ENCODE assay signal across 23 mouse cellular contexts in the genomic region with DNA sequence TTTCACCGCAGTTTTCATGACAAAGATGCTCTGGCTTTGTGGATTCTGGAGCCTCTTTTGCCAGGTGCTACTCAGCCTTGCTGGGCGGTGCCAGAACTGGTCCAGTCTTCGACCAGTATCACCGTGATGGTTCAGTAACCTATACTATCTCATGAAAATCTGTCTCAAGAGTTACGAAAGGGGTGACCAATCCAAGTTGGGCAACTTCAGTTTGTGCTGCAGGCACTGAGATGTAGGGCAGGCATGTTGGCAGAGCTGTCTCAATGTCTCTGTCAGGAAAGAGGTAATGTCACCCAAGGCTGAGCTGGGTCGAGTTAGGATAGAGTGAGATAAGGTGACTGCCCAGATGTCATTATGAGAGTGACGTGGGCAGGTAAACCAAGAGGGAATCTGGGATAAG. TPM values are rescaled to one million over a fixed set of nuclear protein-coding genes. Genes with fewer than 3 reads are reported as not detected.
DNase-seq lines count a peak whose midpoint lies in the region; ATAC-seq and TF ChIP-seq lines count a peak whose summit lies in the region.
"Had no signal": no experiment of that assay in that cellular context is flagged by ENCODE, and none has a peak within 500 bp of the region (broad histone marks: within the 10 kb centered on the region; RNA-seq: fewer than 3 reads in every experiment).

No protein-coding gene starts in this region.

- peak overlapping the region; percentile 24; the same call in 1 of the 2 replicates for H3K27ac ChIP-seq in gastrocnemius, adult 2 months
- H3K27ac ChIP-seq: embryonic facial prominence, embryonic 13.5 days; embryonic facial prominence, embryonic 15.5 days; forebrain, embryonic 10.5 days; forebrain, embryonic 12.5 days had no signal

- no peak for DNase-seq in gastrocnemius, adult 2 months
- DNase-seq in gastrocnemius, postnatal 10 days = no peak
- peak; percentile 51 for DNase-seq in gonadal fat pad, adult 2 months (ENCODE audit: low read depth)
- DNase-seq in right cerebral cortex, postnatal 4 days = no peak
- DNase-seq in cerebellum, adult 9-10 months = no peak
- DNase-seq in adrenal gland, adult 8-10 months = no peak
- DNase-seq: adrenal gland, postnatal 10 days; adrenal gland, postnatal 25 days; cerebellum, adult 11 months; cerebellum, adult 18-20 months; cerebellum, adult 8-10 months; cerebellum, postnatal 10 days; cerebellum, postnatal 25 days; embryo, embryonic 11 days had no signal

- TF ChIP-seq CTCF in gastrocnemius, adult 2 months (IDR thresholded peaks at IDR 0.05) = no peak

- intact Hi-C loops in gastrocnemius, adult 2 months (cut with DNase I) = no loop called here

- no peak overlapping the region for H3K4me3 ChIP-seq in gastrocnemius, adult 2 months
- H3K4me3 ChIP-seq: embryonic facial prominence, embryonic 13.5 days; embryonic facial prominence, embryonic 15.5 days; erythroblast, embryonic 14.5 days; forebrain, embryonic 10.5 days; forebrain, embryonic 12.5 days had no signal

- peak; percentile 70 for ATAC-seq in megakaryocyte, adult 5-6 weeks (ENCODE audit: poor library complexity, severe bottlenecking)
- 0 out of 2 replicates have a peak, but pooled peaks have one; percentile 6 for ATAC-seq in neutrophil, adult 5-6 weeks (ENCODE audit: extremely low read depth, insufficient number of reproducible peaks, low FRiP score, poor library complexity, severe bottlenecking)
- ATAC-seq: forebrain, embryonic 14.5 days; forebrain, embryonic 16.5 days had no signal

RNA-seq across cellular contexts. Expression of a gene that starts 5.1 kb away (rescaled TPM):
- 10 to 100 TPM; 23.1 to 25.9 TPM for total RNA-seq in gastrocnemius, adult 2 months (2021)
- total RNA-seq in gastrocnemius, postnatal 10 days (2021) = 10 to 100 TPM; 33.1 to 47.1 TPM
- polyA plus RNA-seq in gonadal fat pad, adult 2 months (2012; rRNA removed) = 8.4 and 10.0 TPM in 2 replicates
- total RNA-seq in megakaryocyte, adult 5-6 weeks (2015) = 3.9 and 4.7 TPM in 2 replicates
- 1.3 and 2.0 TPM in 2 replicates for total RNA-seq in megakaryocyte, adult 5-6 weeks (2017)
- 95.9 and 99.3 TPM in 2 replicates for total RNA-seq in neutrophil, adult 5-6 weeks (2017)
- total RNA-seq in adrenal gland, adult 8-10 months (2022) = 1 to 10 TPM; 3.6 to 6.8 (median 5.2) TPM
- polyA plus RNA-seq: erythroblast, embryonic 14.5 days had no signal

RNA-seq across cellular contexts. Expression of a gene that starts 10.7 kb away (rescaled TPM):
- 1 to 10 TPM; 6.7 to 6.8 TPM for total RNA-seq in gastrocnemius, adult 2 months (2021)
- 1 to 10 TPM; 3.2 to 3.8 TPM for total RNA-seq in gastrocnemius, postnatal 10 days (2021)
- 3.6 and 4.5 TPM in 2 replicates for polyA plus RNA-seq in gonadal fat pad, adult 2 months (2012; rRNA removed)
- total RNA-seq in megakaryocyte, adult 5-6 weeks (2015) = 52.8 and 59.9 TPM in 2 replicates
- total RNA-seq in megakaryocyte, adult 5-6 weeks (2017) = 21.5 and 33.5 TPM in 2 replicates
- 231 and 269 TPM in 2 replicates for total RNA-seq in neutrophil, adult 5-6 weeks (2017)
- 1 to 10 TPM; 1.6 to 2.8 (median 1.9) TPM for total RNA-seq in adrenal gland, adult 8-10 months (2022)

RNA-seq across cellular contexts. Expression of a gene that starts 11.5 kb away (rescaled TPM):
- 100 to 1,000 TPM; 201 to 214 TPM for total RNA-seq in gastrocnemius, adult 2 months (2021)
- 100 to 1,000 TPM; 339 to 348 TPM for total RNA-seq in gastrocnemius, postnatal 10 days (2021)
- 570 and 585 TPM in 2 replicates for polyA plus RNA-seq in gonadal fat pad, adult 2 months (2012; rRNA removed)
- 496 and 536 TPM in 2 replicates for total RNA-seq in megakaryocyte, adult 5-6 weeks (2015)
- 639 and 705 TPM in 2 replicates for total RNA-seq in megakaryocyte, adult 5-6 weeks (2017)
- total RNA-seq in neutrophil, adult 5-6 weeks (2017) = 535 and 541 TPM in 2 replicates
- 100 to 1,000 TPM; 371 to 396 (median 387) TPM for total RNA-seq in adrenal gland, adult 8-10 months (2022)

RNA-seq across cellular contexts. Expression of a gene that starts 17.3 kb away (rescaled TPM):
- total RNA-seq in gastrocnemius, adult 2 months (2021) = 10 to 100 TPM; 24.8 to 27.8 TPM
- total RNA-seq in gastrocnemius, postnatal 10 days (2021) = 10 to 100 TPM; 25.3 to 30.9 TPM
- polyA plus RNA-seq in gonadal fat pad, adult 2 months (2012; rRNA removed) = 31.1 and 32.0 TPM in 2 replicates
- total RNA-seq in megakaryocyte, adult 5-6 weeks (2015) = 21.0 and 26.7 TPM in 2 replicates
- 21.0 and 25.0 TPM in 2 replicates for total RNA-seq in megakaryocyte, adult 5-6 weeks (2017)
- total RNA-seq in neutrophil, adult 5-6 weeks (2017) = 34.0 and 45.2 TPM in 2 replicates
- total RNA-seq in adrenal gland, adult 8-10 months (2022) = 10 to 100 TPM; 29.2 to 53.0 (median 46.7) TPM

RNA-seq across cellular contexts. Expression of a gene that starts 21.1 kb away (rescaled TPM):
- total RNA-seq in gastrocnemius, adult 2 months (2021) = 1 to 10 TPM; 2.8 to 3.4 TPM
- 1 to 10 TPM; 4.1 to 6.0 TPM for total RNA-seq in gastrocnemius, postnatal 10 days (2021)
- 27.3 and 31.9 TPM in 2 replicates for polyA plus RNA-seq in gonadal fat pad, adult 2 months (2012; rRNA removed)
- 32.8 and 36.7 TPM in 2 replicates for total RNA-seq in megakaryocyte, adult 5-6 weeks (2015)
- total RNA-seq in megakaryocyte, adult 5-6 weeks (2017) = 21.4 and 22.8 TPM in 2 replicates
- total RNA-seq in neutrophil, adult 5-6 weeks (2017) = 35.1 and 44.3 TPM in 2 replicates
- total RNA-seq in adrenal gland, adult 8-10 months (2022) = 10 to 100 TPM in 3 of 4 experiments, 1 to 10 TPM in 1; 8.7 to 14.3 (median 11.9) TPM
